Mouse (Mus musculus): Measurements from ENCODE around the gene Tmem213. TPM values are rescaled to one million over a fixed set of nuclear protein-coding genes. Genes with fewer than 3 reads are reported as not detected.
A peak's percentile ranks its signal among the peaks of the same experiment; 100 is the strongest.

Gene Tmem213
- not detected in 2 replicates for polyA plus RNA-seq (2014; fragmentation: Nextera tagmentation; extraction: Ambion mirVana)

DNA sequence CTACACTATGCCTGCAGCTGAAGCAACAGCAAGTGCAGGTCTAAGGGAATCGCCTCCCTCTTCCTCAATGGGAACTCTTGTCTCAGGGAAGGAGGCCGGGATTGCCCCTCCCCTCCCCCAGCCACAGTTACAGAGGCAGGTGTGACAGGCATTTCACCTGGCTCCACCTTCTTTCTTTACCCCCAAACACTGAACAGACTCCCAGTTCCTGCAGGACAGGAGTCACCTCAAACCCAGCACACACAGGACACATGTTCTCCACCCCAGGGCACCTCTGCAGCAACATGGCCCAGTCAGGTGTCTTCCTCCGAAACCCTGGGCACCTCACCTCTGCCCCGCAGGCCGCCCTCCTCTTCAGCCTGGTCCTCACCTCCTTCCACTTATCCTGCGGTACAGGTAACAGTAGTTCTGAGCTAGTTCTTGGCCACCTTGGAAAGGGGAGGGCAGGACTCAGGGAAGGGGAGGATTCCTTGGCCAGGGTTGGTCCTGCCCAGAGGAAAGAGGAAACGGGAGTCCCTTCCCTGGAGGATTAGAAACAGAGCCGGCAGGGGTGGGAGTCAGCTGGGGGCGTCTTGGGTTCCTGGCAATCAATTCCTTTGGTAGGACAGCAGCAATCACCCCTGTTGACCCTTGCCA, at the start of gene Tmem213:
Gene Tmem213, plus strand, starts transcription at position 96 of the 636 bp plus-strand sequence.
- 27% methylated on average over 9 of the region's 9 CpGs for WGBS
- Histone ChIP-seq H3K36me3 (ENCODE audit: control insufficient read depth, insufficient read depth, low read length) (no peaks in the 10 kb centered on the region), H3K9me3 (ENCODE audit: control insufficient read depth, low read length) (no peaks in the 10 kb centered on the region), H3K27me3 (ENCODE audit: control insufficient read depth, insufficient read depth, low read length) (no peaks in the 10 kb centered on the region), H3K27ac (ENCODE audit: low read depth, low read length) (no peak within 1 kb of the TSS), H3K4me2 (ENCODE audit: low read depth, low read length, severe bottlenecking) (no peak within 1 kb of the TSS), H3K9ac (ENCODE audit: low read length) (no peak within 1 kb of the TSS), H3K4me3 (ENCODE audit: low read depth, low read length) (no peak within 1 kb of the TSS), H3K4me1 (replicated peaks; ENCODE audit: control insufficient read depth, insufficient read depth, low read length) (no peaks in the 10 kb centered on the region)
- ATAC-seq (replicated peaks; ENCODE audit: low FRiP score) (no peak), DNase-seq (ENCODE audit: low spot score) (no peak)

DNA sequence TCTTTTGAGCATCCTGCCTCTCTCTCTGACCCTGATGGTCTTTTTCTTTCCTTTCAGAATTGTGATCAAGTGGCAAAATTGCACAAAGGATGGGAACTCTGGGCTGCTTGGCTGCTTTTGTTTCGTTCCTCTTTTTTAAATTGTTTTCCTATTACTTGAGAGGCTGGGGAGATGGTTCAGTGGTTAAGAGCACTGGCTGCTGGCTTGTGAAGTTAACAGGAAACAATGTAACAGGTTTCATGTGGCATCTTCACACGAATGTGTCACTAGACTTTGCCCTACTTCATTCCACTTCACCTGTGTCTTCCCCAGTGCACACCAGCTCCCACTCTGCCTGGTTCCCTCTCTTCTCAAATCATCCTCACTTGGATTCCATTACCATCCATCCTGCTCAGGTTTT, 44.4 kb upstream of the Tmem213 start:
- Histone ChIP-seq H3K27ac (ENCODE audit: low read depth, low read length) (no peak overlapping the region), H3K9me3 (ENCODE audit: control insufficient read depth, low read length) (no peaks in the 10 kb centered on the region), H3K4me3 (ENCODE audit: low read depth, low read length) (no peak overlapping the region), H3K27me3 (ENCODE audit: control insufficient read depth, insufficient read depth, low read length) (no peaks in the 10 kb centered on the region), H3K36me3 (ENCODE audit: control insufficient read depth, insufficient read depth, low read length) (no peaks in the 10 kb centered on the region), H3K9ac (ENCODE audit: low read length) (no peak overlapping the region), H3K4me1 (replicated peaks; ENCODE audit: control insufficient read depth, insufficient read depth, low read length) (no peaks in the 10 kb centered on the region), H3K4me2 (ENCODE audit: low read depth, low read length, severe bottlenecking) (no peak overlapping the region)
- DNase-seq (ENCODE audit: low spot score) (no peak), ATAC-seq (replicated peaks; ENCODE audit: low FRiP score) (no peak)
- WGBS, result 67% methylated on average over 2 of the region's 2 CpGs

DNA sequence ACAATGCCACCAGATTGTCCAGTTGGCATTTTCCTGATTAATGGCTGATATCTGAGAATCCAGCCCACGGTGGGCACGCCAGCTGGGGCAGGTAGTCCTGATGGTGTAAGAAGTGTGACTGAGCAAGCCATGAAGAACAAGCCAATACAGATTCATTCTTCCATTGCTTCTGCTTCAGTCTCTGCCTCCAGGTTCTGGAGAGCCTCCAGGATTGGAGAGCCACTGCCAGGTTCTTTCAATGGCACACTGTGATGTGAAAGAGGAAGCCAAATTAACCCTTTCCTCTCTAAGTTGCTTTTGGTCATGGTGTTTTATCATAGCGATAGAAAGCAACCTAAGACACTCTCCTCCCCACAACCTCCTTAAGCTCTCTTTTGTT, 43.9 kb upstream of the Tmem213 start:
- H3K27ac ChIP-seq (ENCODE audit: low read depth, low read length), result no peak overlapping the region
- 88% methylated on average over 3 of the region's 3 CpGs for WGBS
- no peak for ATAC-seq (replicated peaks; ENCODE audit: low FRiP score)

DNA sequence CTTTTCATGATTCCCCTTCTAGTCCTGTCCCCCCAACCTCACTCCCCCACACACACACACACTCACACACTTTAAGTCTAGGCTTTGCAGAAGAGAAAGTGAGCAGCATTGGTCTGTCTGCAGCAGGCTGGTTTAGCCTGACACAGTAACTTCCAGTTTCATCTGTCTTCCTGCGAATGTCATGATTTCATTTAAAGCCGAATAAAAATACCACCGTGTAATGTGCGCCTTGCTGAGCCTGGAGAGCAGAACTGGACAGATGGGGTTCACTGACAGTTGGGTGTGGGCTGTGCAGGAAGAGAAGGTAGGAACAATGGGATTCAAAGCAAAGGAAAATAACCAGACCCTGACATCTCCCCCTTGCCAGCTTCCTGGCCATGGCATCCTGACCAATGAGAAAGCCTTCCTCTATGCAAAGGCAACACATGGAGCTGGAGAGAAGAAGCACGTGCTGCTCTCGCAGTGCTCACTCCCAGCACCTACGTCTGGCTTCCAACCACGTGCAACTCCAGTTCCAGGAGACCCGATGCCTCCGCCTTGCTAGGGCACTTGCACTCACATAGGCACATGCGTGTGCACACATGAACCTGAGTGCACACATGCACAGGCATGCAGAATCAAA, 43.4 kb upstream of the Tmem213 start:
- ATAC-seq (replicated peaks; ENCODE audit: low FRiP score), result no peak
- DNase-seq (ENCODE audit: low spot score), result no peak
- H3K27ac ChIP-seq (ENCODE audit: low read depth, low read length), result no peak overlapping the region
- H3K9me3 ChIP-seq (ENCODE audit: control insufficient read depth, low read length), result no peaks in the 10 kb centered on the region
- H3K4me1 ChIP-seq (replicated peaks; ENCODE audit: control insufficient read depth, insufficient read depth, low read length), result no peaks in the 10 kb centered on the region
- H3K4me2 ChIP-seq (ENCODE audit: low read depth, low read length, severe bottlenecking), result no peak overlapping the region
- H3K27me3 ChIP-seq (ENCODE audit: control insufficient read depth, insufficient read depth, low read length), result no peaks in the 10 kb centered on the region
- H3K4me3 ChIP-seq (ENCODE audit: low read depth, low read length), result no peak overlapping the region
- no peaks in the 10 kb centered on the region for H3K36me3 ChIP-seq (ENCODE audit: control insufficient read depth, insufficient read depth, low read length)
- WGBS, result 83% methylated on average over 11 of the region's 11 CpGs
- H3K9ac ChIP-seq (ENCODE audit: low read length), result no peak overlapping the region

More for the DNA sequence above, 43.9 kb upstream of the Tmem213 start:
- DNase-seq (ENCODE audit: low spot score), result no peak
- H3K36me3 ChIP-seq (ENCODE audit: control insufficient read depth, insufficient read depth, low read length), result no peaks in the 10 kb centered on the region
- H3K9me3 ChIP-seq (ENCODE audit: control insufficient read depth, low read length), result no peaks in the 10 kb centered on the region
- no peaks in the 10 kb centered on the region for H3K27me3 ChIP-seq (ENCODE audit: control insufficient read depth, insufficient read depth, low read length)
- H3K4me3 ChIP-seq (ENCODE audit: low read depth, low read length), result no peak overlapping the region
- H3K9ac ChIP-seq (ENCODE audit: low read length), result no peak overlapping the region
- H3K4me2 ChIP-seq (ENCODE audit: low read depth, low read length, severe bottlenecking), result no peak overlapping the region
- H3K4me1 ChIP-seq (replicated peaks; ENCODE audit: control insufficient read depth, insufficient read depth, low read length), result no peaks in the 10 kb centered on the region

DNA sequence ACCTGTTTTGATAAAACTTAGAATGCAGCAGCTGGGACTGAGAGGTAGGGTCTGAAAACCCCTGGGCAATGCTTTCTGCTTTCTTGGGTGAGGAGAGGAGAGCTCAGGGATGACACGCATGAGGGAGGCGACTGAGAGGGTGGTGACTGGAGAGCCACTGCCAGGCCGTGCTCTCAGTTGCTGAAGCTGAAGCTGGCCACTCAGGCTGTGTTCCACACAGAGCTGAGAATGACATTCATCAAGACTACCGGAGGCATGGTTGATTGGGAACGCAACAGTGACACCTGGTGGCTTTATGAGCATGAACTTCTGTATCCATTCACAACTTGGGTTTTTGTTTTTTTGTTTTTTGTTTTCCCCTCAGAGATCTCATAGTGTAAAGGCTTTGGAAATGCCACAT, 42.8 kb upstream of the Tmem213 start:
- H3K4me1 ChIP-seq (replicated peaks; ENCODE audit: control insufficient read depth, insufficient read depth, low read length), result no peaks in the 10 kb centered on the region
- no peak overlapping the region for H3K4me3 ChIP-seq (ENCODE audit: low read depth, low read length)
- DNase-seq (ENCODE audit: low spot score) (peak; percentile 78), ATAC-seq (replicated peaks; ENCODE audit: low FRiP score) (peak; percentile 80)
- H3K4me2 ChIP-seq (ENCODE audit: low read depth, low read length, severe bottlenecking), result no peak overlapping the region
- no peaks in the 10 kb centered on the region for H3K9me3 ChIP-seq (ENCODE audit: control insufficient read depth, low read length)
- WGBS, result 3% methylated on average over 5 of the region's 5 CpGs
- H3K36me3 ChIP-seq (ENCODE audit: control insufficient read depth, insufficient read depth, low read length), result no peaks in the 10 kb centered on the region
- no peak overlapping the region for H3K9ac ChIP-seq (ENCODE audit: low read length)
- H3K27me3 ChIP-seq (ENCODE audit: control insufficient read depth, insufficient read depth, low read length), result no peaks in the 10 kb centered on the region
- H3K27ac ChIP-seq (ENCODE audit: low read depth, low read length), result no peak overlapping the region

DNA sequence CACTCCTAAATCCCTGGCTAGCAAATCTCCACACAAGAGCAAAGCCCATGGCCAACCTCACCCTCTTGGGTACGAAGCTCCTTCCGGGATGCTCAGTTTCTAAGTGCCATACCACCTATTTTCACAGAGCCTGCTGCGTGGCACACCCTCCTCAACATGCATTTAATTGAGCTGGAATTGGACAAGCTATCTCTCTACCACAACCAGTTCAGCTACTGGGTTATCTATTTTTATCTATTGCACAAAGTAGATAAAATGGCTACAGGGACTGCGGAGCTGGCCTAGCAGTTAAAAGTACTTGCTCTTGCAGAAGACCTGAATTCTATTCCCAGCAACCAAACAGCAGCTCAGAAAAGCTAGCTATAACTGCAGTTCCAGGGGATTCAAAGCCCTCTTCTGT, 37.8 kb upstream of the Tmem213 start:
- H3K36me3 ChIP-seq (ENCODE audit: control insufficient read depth, insufficient read depth, low read length), result no peaks in the 10 kb centered on the region
- H3K27me3 ChIP-seq (ENCODE audit: control insufficient read depth, insufficient read depth, low read length), result no peaks in the 10 kb centered on the region
- no peak for ATAC-seq (replicated peaks; ENCODE audit: low FRiP score)
- H3K9me3 ChIP-seq (ENCODE audit: control insufficient read depth, low read length), result no peaks in the 10 kb centered on the region
- WGBS, result 92% methylated on average over 4 of the region's 4 CpGs
- H3K4me1 ChIP-seq (replicated peaks; ENCODE audit: control insufficient read depth, insufficient read depth, low read length), result no peaks in the 10 kb centered on the region
- no peak overlapping the region for H3K27ac ChIP-seq (ENCODE audit: low read depth, low read length)
- no peak overlapping the region for H3K9ac ChIP-seq (ENCODE audit: low read length)
- no peak overlapping the region for H3K4me3 ChIP-seq (ENCODE audit: low read depth, low read length)
- H3K4me2 ChIP-seq (ENCODE audit: low read depth, low read length, severe bottlenecking), result no peak overlapping the region
- DNase-seq (ENCODE audit: low spot score), result no peak

DNA sequence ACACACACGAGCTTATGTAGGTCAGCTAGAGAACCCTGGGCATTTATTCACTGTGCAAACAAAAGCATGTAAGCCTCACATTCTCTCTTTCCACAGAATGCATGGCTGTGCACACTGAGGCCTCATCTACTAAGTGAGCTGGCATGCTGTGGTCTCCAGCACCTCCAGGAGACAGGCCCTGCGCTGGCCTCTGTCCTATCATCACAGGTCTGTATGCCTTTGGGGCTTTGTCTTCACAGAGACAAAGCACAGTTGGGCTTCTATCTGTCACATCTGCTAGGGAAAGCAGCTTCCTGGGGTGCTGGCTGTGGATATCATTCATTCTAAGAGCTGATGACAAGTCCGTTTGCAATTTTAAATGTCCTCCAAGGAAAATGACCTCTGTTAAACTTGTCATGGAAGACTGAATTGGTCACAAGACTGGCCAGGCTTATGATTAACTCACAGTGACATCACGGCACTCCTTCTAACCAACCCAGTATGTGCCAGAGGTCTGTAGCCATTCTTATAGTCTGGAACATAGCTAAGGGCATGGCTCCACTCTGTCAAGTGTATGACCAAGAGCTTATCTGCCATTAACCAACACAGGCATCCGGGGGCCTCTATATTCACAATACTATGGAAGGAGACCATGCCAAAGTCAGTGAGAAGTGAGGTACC, 36.8 kb upstream of the Tmem213 start:
- no peak overlapping the region for H3K9ac ChIP-seq (ENCODE audit: low read length)
- 78% methylated on average over 5 of the region's 5 CpGs for WGBS
- H3K9me3 ChIP-seq (ENCODE audit: control insufficient read depth, low read length), result no peaks in the 10 kb centered on the region
- no peaks in the 10 kb centered on the region for H3K4me1 ChIP-seq (replicated peaks; ENCODE audit: control insufficient read depth, insufficient read depth, low read length)
- no peak overlapping the region for H3K4me3 ChIP-seq (ENCODE audit: low read depth, low read length)
- H3K27ac ChIP-seq (ENCODE audit: low read depth, low read length), result no peak overlapping the region
- H3K36me3 ChIP-seq (ENCODE audit: control insufficient read depth, insufficient read depth, low read length), result no peaks in the 10 kb centered on the region
- ATAC-seq (replicated peaks; ENCODE audit: low FRiP score) (no peak), DNase-seq (ENCODE audit: low spot score) (no peak)
- H3K27me3 ChIP-seq (ENCODE audit: control insufficient read depth, insufficient read depth, low read length), result no peaks in the 10 kb centered on the region
- no peak overlapping the region for H3K4me2 ChIP-seq (ENCODE audit: low read depth, low read length, severe bottlenecking)

DNA sequence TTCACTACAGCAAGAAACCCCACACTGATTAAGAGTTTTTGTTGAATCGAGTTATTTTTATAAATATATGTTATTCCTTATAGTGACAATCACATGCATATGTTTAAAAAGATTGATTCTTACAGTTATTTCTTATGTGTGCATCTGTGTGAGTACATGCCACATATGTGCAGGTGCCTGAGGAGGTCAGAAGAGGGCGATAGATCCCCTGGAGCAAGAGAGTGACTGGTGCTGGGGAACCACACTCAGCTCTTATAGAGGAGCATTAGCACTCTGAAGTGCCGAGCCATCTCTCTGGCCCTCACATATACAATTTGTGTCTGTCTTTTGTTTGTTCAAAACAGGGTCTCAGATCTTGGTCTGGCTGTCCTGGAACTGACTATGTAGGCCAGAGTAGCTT, 35.5 kb upstream of the Tmem213 start:
- H3K27ac ChIP-seq (ENCODE audit: low read depth, low read length), result no peak overlapping the region
- no peak overlapping the region for H3K4me2 ChIP-seq (ENCODE audit: low read depth, low read length, severe bottlenecking)
- H3K4me1 ChIP-seq (replicated peaks; ENCODE audit: control insufficient read depth, insufficient read depth, low read length), result no peaks in the 10 kb centered on the region
- ATAC-seq (replicated peaks; ENCODE audit: low FRiP score) (no peak), DNase-seq (ENCODE audit: low spot score) (no peak)
- no peak overlapping the region for H3K9ac ChIP-seq (ENCODE audit: low read length)
- H3K27me3 ChIP-seq (ENCODE audit: control insufficient read depth, insufficient read depth, low read length), result no peaks in the 10 kb centered on the region
- H3K36me3 ChIP-seq (ENCODE audit: control insufficient read depth, insufficient read depth, low read length), result no peaks in the 10 kb centered on the region
- no peak overlapping the region for H3K4me3 ChIP-seq (ENCODE audit: low read depth, low read length)
- H3K9me3 ChIP-seq (ENCODE audit: control insufficient read depth, low read length), result no peaks in the 10 kb centered on the region
- WGBS, result 91% methylated on average over 3 of the region's 3 CpGs
